Mouse (Mus musculus) olfactory bulb, adult 2 months (tissue): ENCODE measurements around the gene Hcls1. TPM values are rescaled to one million over a fixed set of nuclear protein-coding genes. Genes with fewer than 3 reads are reported as not detected.

Experiments used
- H3K27ac ChIP-seq: fragments of 200-500 bp; 2 replicates; pipeline ENCODE4 v1.5.1; 2012; ENCODE audit warnings: low read depth, low read length; ENCODE audit not compliant: insufficient read depth
- H3K4me1 ChIP-seq: fragments of 200-500 bp; 2 replicates; pipeline ENCODE4 v1.6.1; 2012; ENCODE audit warnings: low read length; ENCODE audit not compliant: control insufficient read depth, insufficient read depth
- H3K4me3 ChIP-seq: fragments of 200-500 bp; 2 replicates; pipeline ENCODE4 v1.5.1; 2012; ENCODE audit warnings: mild to moderate bottlenecking, low read depth, low read length, moderate library complexity; ENCODE audit not compliant: insufficient read depth
- CTCF ChIP-seq: fragments of 200-500 bp; IDR thresholded peaks from 2 replicates; pipeline ENCODE4 v1.5.1; 2012; ENCODE audit warnings: low read depth, mild to moderate bottlenecking, low read length, moderate library complexity; ENCODE audit not compliant: insufficient read depth
- POLR2A ChIP-seq: fragments of 200-500 bp; IDR thresholded peaks from 2 replicates; pipeline ENCODE4 v1.6.1; 2012; ENCODE audit warnings: mild to moderate bottlenecking, low read depth, low read length, moderate library complexity; ENCODE audit not compliant: insufficient read depth
- WGBS: fragments of 180-500 bp; shearing (Covaris S2); methylation state at CpG from one replicate; pipeline ENCODE4 v1.1.7; 2018; 5-methylcytosine and 5-hydroxymethylcytosine counted together
- polyA plus RNA-seq: library from polyadenylated mRNA; stranded (reverse); fragments of >200 nt; gene quantifications from 2 replicates; pipeline ENCODE4 v1.2.4, GENCODE M21; 2012; ENCODE audit warnings: low replicate concordance; ENCODE audit not compliant: missing spikeins, insufficient read depth, insufficient read length

Hcls1 gene
- polyA plus RNA-seq, 1 experiment, result 152 TPM

- TF ChIP-seq POLR2A, result no peak
- TF ChIP-seq CTCF, result no peak
- Histone ChIP-seq H3K4me3 (no peak overlapping the region), H3K27ac (no peak overlapping the region), H3K4me1 (no peaks in the 10 kb centered on the region)
- WGBS, result 90% methylated on average over 10 of the region's 10 CpGs
Observed at GRCm38 (mm10) chr16:36927495-36928105, 7.2 kb upstream of the Hcls1 start.

GRCm38 (mm10) chr16:36928106-36928500, 6.7 kb upstream of the Hcls1 start:
- TF ChIP-seq POLR2A, result no peak
- no peak for TF ChIP-seq CTCF
- Histone ChIP-seq H3K4me1 (no peaks in the 10 kb centered on the region), H3K27ac (no peak overlapping the region), H3K4me3 (no peak overlapping the region)
- 90% methylated on average over 8 of the region's 8 CpGs for WGBS

- TF ChIP-seq POLR2A (no peak), CTCF (no peak)
- Histone ChIP-seq H3K27ac (no peak overlapping the region), H3K4me3 (no peak overlapping the region), H3K4me1 (no peaks in the 10 kb centered on the region)
- 94% methylated on average over 7 of the region's 7 CpGs for WGBS
Observed at GRCm38 (mm10) chr16:36929216-36929615, 5.6 kb upstream of the Hcls1 start.

- 85% methylated on average over 11 of the region's 11 CpGs for WGBS
- H3K4me3 ChIP-seq, result no peak overlapping the region
- TF ChIP-seq CTCF (no peak), POLR2A (no peak)
Observed at GRCm38 (mm10) chr16:36930231-36931136, 4.3 kb upstream of the Hcls1 start.

GRCm38 (mm10) chr16:36931381-36931780, 3.4 kb upstream of the Hcls1 start:
- TF ChIP-seq CTCF (no peak), POLR2A (no peak)
- Histone ChIP-seq H3K27ac (no peak overlapping the region), H3K4me1 (no peaks in the 10 kb centered on the region), H3K4me3 (no peak overlapping the region)
- 94% methylated on average over 10 of the region's 10 CpGs for WGBS

More at GRCm38 (mm10) chr16:36930231-36931136, 4.3 kb upstream of the Hcls1 start:
- Histone ChIP-seq H3K27ac (no peak overlapping the region), H3K4me1 (no peaks in the 10 kb centered on the region)

GRCm38 (mm10) chr16:36931976-36932375, 2.8 kb upstream of the Hcls1 start:
- 81% methylated on average over 3 of the region's 3 CpGs for WGBS
- TF ChIP-seq POLR2A (no peak), CTCF (no peak)
- H3K4me3 ChIP-seq, result no peak overlapping the region
- H3K4me1 ChIP-seq, result no peaks in the 10 kb centered on the region
- no peak overlapping the region for H3K27ac ChIP-seq

GRCm38 (mm10) chr16:36932546-36932945, 2.2 kb upstream of the Hcls1 start:
- 94% methylated on average over 6 of the region's 6 CpGs for WGBS
- Histone ChIP-seq H3K27ac (no peak overlapping the region), H3K4me1 (no peaks in the 10 kb centered on the region), H3K4me3 (no peak overlapping the region)
- TF ChIP-seq CTCF (no peak), POLR2A (no peak)

- no peak for TF ChIP-seq POLR2A
- no peak for TF ChIP-seq CTCF
- Histone ChIP-seq H3K4me1 (no peaks in the 10 kb centered on the region), H3K27ac (no peak overlapping the region), H3K4me3 (no peak overlapping the region)
- WGBS, result 74% methylated on average over 6 of the region's 6 CpGs
Observed at GRCm38 (mm10) chr16:36934131-36934840, 497 bp upstream of the Hcls1 start.

- Histone ChIP-seq H3K4me3 (no peak overlapping the region), H3K27ac (no peak overlapping the region), H3K4me1 (no peaks in the 10 kb centered on the region)
- WGBS, result 83% methylated on average over 3 of the region's 3 CpGs
- TF ChIP-seq POLR2A (no peak), CTCF (no peak)
Observed at GRCm38 (mm10) chr16:36935814-36936213, 1.0 kb downstream of the Hcls1 start.
